Mouse (Mus musculus) liver (tissue): ENCODE results near the gene Plek.
A peak's percentile ranks its signal among the peaks of the same experiment; 100 is the strongest.
"Not testable (repeated sequence)": the region's sequence is repeated elsewhere in the genome, so short reads cannot be mapped to it uniquely, and the experiment has no call there.

Source experiments
- DNase-seq: peaks from one replicate; pipeline ENCODE4 v3.0.0-alpha.2; 2020; ENCODE audit warnings: mixed read lengths

Gene Plek

GRCm38 (mm10) chr11:17051545-17052475 is at the start of gene Plek, which contains the start of gene Cnrip1:
Plek (minus strand) TSS chr11:17052381.
Cnrip1 (plus strand) TSS chr11:17051586.
- DNase-seq, result peak; percentile 36

- no peak for DNase-seq
Observed at GRCm38 (mm10) chr11:17086106-17086505, 33.9 kb upstream of the Plek start.

- DNase-seq, result no peak
Observed at GRCm38 (mm10) chr11:17083866-17084265, 31.7 kb upstream of the Plek start.

- no peak for DNase-seq
Observed at GRCm38 (mm10) chr11:17083455-17083854, 31.3 kb upstream of the Plek start.

- DNase-seq, result no peak
Observed at GRCm38 (mm10) chr11:17082953-17083352, 30.8 kb upstream of the Plek start.

GRCm38 (mm10) chr11:17082086-17082485 is 29.9 kb upstream of the Plek start:
- no peak for DNase-seq

GRCm38 (mm10) chr11:17075656-17076055 is 23.5 kb upstream of the Plek start:
- DNase-seq, result no peak

DNA sequence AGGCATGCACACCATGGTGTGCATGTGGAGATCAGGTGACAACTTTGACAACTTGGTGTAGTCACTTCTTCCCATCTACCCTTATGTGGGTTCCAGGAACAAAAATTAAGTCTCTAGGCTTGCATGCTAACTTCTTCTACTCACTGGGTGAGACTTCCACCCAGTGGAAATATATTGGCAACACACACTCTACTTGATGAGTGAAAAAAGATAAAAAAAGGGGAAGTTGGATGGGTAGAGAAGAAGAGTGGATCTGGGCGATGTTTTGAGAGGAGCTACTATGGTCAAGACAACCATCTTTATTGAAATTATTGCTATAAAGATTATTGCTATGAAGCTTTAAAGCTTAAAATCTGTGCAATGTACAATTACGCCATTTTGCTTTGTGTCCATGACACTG is 17.2 kb upstream of the Plek start:
- not testable (repeated sequence) for DNase-seq

- no peak for DNase-seq
Observed at GRCm38 (mm10) chr11:17052476-17053049, 382 bp upstream of the Plek start.

- DNase-seq, result no peak
Observed at GRCm38 (mm10) chr11:17045806-17046205, 6.4 kb downstream of the Plek start.

GRCm38 (mm10) chr11:17023984-17024383 is 28.2 kb downstream of the Plek start:
- DNase-seq, result no peak

GRCm38 (mm10) chr11:17023206-17023605 is 29.0 kb downstream of the Plek start:
- DNase-seq, result no peak

DNA sequence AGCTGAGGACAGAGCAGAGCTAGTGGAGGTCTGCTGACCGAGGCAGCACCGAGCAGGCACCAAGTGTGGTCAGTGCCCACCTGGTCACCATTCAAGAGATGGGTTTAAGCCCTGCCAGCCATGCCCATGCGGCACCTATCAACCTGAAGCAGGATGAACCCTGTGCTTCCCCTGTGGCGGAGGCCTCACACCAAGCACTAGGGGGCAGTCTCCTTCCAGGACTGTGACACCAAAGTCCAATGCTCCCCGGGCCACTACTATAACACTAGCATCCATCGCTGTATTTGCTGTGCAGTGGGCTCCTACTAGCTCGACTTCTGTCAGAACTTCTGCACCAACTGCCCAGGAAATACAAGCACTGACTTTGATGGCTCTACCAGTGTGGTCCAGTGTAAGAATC is 32.9 kb downstream of the Plek start:
- DNase-seq, result no peak

DNA sequence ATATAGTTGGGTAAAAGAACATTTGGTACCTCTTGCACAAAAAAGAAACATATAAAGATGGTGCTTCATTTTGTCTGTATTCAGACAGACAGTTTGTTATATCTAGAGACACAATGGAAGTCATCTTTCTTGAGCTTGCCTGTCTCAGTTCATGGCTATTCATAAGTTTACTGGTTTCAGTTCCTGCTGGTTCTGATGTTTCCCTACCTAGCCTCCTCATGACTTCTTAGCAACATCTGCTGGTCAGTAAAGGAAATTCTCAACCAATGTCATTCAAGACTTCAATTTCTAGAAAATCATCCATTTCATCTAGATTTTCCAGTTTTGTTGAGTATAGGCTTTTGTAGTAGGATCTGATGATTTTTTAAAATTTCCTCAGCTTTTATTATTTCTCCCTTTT is 39.2 kb downstream of the Plek start:
- no peak for DNase-seq

- DNase-seq, result no peak
Observed at GRCm38 (mm10) chr11:17008498-17008941, 43.7 kb downstream of the Plek start.

DNA sequence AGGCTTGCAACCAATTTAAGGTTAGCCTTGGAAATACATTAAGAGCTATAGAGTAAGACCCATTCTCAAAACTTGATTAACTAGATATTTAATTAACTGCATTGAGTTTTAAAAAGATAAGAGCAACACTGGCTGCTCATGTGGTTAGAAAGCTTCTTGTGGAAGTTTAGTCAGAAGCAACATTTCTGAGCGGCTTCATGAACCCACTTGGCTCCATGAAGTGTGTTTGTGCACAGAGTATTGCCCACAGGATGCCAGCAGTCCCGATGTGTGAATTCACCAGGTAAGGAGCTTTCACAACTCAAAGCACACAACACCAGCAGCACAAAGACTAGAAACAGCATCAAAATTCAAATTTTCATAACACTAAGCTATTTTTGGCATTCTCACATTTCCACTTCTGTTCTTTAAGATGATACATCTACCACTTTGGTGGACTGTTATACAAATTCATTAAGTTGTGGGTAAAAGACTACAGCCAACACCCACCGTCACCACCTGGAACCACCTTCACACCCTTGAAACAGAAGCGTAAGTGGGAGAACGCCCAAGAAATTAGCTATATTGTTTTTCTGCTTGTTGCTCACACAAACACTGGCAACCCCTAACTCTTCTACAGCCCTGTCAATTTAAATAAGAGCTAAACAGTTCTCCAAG is 44.5 kb downstream of the Plek start:
- no peak for DNase-seq

GRCm38 (mm10) chr11:17006526-17006925 is 45.7 kb downstream of the Plek start:
- DNase-seq, result not testable (repeated sequence)

GRCm38 (mm10) chr11:17004899-17005846 is 47.0 kb downstream of the Plek start:
- peak; percentile 46 for DNase-seq

DNA sequence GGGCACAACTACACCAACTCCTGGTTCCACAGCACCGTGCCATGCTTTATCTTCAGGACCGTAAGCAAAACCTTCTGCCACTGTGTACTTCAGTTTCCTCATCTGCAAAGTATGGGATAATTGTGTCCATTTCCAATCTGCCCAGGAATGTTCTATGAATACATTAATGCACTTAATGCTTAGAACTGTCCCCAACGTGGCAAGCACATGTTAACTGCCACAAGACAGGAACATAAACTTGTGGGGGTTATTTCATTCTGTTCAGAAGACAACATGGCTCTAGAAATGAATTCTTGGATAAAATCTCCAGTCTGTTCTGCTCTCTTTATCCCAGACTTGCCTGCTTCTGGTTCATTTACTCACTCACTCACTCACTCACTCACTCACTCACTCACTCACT is 48.4 kb downstream of the Plek start:
- no peak for DNase-seq

DNA sequence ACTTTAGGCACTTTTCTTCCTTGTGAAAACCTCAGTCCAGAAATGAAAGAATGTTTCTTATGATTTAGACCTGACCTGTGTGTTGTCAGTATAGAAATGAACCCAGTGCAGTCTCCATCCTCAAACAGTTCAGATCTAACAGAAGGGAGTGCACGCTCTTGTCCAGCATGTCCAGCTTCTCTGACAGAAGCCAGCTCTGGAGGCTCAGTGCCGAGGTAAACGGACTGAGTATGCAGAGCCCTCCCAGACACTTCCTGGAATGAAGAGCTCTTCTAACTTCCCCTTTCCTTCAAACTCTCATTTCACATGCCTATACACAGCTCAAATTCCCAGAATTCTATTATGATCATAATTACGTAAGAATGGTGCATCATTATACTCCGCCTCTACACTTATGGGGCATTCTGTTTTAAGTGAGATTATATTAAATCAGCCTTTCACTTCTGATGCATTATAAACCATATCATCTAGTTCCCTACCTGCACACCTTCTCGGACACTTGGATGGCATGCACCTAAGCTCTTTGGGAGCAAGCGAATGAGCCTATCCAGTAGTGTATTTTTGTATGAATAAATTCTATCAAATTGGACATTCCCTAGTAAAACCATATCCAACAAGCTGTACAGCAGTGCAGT is 49.3 kb downstream of the Plek start:
- no peak for DNase-seq

DNA sequence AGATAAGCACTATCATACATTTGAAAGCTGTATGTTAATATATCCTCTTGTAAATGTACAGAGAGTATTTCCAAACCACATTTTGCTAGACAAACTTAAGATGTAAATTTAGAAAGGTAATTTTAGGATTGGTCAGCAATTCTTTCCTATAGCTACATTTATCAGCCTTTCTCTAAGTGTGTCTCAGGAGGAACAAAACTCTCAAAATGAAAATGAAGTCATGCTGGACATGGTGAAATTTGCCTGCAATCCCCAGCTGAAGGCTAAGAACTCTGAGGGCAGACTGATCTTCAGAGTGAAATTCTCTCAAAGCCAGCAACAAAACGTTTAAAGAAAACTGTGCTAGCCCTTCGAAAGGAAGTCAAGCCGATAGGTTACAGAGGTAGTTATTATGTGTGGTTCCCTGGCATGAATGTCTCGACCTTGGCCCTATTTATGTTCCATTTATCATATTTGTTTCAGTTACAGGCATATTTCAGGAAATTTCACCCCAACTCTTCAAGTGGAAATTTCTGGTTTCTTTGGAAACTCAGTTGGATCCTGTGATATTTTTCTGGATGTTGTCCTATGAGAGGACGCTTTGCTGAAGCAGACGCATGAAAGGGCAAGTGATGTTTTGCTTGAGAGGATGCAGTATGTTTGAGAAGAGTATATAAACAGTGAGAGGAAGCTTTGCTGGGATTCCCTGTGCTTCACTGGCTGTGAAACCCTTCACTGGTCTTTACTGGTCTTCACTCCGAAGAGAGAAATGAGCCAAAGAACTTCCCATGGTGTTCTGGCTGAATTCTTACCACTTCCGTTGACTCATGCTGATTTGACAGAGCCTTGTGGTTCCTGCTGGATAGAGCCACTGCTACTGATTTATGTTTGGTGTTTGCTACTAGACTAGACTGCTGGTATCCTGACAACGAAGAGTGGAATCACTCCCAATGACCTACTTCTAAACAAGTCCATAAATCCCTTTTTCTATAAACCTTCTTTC is 51.5 kb downstream of the Plek start:
- DNase-seq, result no peak
